Mouse (Mus musculus): Measurements from ENCODE around the gene Plcb1.

Gene Plcb1

DNA sequence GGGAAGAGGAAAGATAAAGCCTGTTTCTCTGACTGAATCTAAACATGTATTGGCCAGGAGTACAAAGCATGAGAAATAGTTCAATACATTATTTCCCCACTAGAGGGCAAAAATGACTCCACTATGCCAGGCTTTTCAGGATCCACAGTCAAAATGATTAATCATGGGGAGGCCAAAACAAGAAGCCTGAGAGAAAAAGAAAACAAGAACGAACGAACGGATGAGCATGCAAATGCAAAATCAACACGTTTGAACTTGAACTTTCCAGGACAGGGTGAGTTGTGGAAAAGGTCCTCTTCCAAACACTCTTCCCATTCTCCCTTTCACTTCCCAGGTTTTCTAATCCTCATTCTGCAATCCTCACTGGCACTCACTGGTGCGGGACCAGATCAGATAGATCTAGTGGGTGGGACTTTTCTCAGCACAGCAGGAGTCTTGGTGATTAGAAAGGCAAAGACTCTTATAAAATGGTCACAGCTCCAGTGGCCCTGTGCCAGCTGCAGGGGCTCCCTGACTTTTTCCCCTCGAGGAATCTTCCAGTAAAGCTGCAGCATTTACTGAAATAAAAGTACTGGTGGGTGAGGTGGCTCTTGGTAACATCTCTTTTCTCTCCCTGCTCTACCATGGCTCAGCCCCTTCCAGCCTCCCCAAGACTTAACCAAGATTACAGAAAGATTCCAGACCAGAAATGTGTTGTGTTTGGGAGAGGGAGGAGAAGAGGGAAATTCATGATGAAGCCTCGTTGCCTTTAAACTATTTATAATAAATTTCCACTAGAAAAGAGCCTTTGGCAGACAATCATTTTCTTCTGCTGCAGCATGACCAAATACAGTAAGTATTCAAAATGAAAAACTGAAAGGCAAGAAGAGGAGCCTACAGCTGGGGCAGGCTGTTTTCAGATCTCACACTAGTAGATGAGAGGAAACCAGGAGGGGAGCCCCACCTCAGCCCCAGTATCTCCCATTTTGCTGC, 654.0 kb downstream of the Plcb1 start:
- no peak for DNase-seq

GRCm38 (mm10) chr2:135453581-135453980, 667.7 kb downstream of the Plcb1 start:
- DNase-seq = no peak

DNA sequence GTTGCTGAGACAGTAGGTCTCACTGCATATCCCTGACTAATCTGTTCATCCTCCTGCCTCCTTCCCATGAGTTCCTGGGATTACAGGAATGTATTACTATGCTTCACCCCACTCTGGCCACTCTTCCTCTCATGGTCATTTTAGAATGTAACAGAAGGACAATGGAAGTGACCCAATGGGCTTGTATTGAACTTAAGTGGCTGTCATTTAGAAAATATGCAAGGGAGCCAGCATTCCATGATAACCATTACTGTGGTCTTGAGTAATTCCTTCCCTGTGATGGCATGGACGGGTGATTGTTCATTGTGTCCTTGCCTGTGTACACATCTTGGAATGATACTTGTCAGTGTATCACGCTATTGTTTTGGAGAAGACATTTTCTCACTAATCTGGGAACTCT, 668.1 kb downstream of the Plcb1 start:
- DNase-seq = no peak

DNA sequence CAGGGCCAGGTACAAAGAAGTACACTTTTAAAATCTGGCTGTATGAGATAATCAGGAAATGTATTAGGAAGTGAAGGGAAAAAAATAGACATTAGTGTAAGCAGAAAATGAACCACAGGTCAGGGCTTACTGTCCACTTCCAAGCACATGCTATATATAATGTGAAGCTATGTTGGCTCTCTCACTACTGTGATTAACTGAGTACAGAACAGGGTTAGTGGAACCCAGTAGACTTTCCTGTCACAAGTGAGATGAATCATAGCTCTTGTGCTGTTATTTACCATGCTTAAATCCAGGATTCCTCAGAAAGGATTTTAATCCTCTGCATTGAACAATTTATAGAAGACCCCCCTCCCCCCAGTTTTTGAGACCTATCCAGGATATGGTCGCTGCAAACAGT, 668.6 kb downstream of the Plcb1 start:
- DNase-seq = no peak

DNA sequence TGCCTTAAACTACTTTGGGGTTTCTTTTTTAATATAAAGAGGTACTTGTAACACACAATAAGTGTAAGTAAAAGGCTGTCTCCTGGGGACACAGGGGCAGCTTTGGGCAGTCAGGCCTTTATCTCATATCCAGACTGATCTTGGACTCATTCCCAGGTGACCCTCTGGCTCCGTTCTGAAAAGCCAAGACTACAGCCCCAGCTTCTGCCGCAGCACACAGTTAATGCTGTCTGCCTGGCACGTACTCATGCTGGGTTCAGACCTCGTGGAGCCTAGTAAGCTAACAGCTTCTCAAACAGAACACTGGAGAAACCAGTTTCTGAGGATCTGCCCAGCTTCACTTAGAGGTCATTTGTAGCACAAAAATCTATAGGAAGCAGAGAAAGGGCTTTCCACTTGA, 682.0 kb downstream of the Plcb1 start:
- no peak for DNase-seq

- DNase-seq = no peak
Measured at GRCm38 (mm10) chr2:135474107-135474506, 688.2 kb downstream of the Plcb1 start.

DNA sequence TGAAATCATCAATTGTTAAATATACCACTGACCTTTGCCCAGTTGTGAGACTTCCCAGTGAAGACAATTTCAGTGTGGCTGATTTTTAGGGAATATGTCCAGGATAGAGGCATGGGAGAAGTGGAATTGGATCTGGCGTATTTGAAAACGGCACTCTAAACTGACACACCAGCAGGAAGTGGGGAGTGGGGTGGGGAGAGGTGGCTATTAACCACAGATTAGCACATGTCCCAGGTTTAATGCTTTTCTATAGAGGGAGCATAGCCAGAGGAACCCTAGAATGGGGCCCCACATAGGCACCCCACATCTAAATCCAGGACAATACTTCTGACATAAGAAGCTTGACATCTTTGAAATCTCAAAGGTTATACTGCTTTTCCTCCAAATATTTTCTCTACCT, 699.4 kb downstream of the Plcb1 start:
- DNase-seq = no peak

DNA sequence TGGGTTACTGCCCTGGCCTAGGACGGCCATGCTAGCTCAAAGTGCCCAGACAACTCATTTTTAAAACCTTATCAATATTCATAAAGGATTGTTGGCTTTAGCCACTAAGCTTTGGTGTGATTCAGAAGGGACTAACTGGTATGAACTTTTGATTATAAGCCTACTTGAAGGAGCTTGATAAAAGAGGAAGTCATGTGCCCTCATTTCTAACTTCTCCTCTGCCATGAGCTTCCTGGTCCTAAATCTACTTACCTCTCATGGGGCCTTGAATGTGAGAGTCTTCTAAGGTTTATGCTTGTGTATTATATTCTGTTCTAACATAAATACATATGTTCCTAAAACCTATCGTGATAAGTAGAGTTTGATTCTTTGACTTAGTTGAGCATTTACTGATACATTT, 702.4 kb downstream of the Plcb1 start:
- no peak for DNase-seq

DNA sequence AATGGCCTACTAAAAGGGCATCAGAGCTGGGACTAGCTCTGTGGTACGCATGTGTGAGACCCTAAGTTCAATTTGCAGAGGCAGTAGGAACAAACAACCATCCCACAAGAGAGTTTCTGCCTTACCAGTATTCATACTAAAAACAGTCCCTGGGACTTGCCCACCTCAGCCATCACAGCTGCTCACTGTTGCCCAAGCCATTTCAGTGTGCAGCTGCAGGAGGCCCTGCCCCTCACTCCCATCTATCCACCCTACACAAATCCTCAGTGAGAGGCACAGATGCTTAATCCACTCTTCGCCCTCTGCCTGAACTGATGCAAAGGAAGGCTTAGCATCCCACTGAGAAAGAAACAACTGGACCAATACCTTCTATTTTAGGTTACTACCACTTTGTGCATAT, 703.3 kb downstream of the Plcb1 start:
- DNase-seq = no peak

DNA sequence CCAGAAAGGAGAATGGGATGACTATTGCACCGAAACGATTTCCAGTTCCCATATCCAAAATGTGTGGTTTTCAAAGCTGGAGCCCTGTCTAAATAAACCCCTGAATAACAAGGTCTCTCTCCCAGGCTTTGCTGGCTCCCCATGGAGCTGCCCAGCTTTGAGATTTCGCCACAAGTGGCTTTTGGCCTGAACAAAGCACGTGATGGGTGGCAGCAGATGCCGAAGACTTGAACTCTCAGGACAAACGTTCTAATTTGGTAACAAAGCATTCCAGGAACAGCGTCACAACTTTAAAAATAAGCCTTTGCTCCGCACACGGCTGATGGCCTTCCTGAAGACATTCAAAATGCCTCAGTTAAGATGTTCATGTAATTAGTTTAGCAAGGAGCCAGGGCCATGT, 706.9 kb downstream of the Plcb1 start:
- DNase-seq = no peak

DNA sequence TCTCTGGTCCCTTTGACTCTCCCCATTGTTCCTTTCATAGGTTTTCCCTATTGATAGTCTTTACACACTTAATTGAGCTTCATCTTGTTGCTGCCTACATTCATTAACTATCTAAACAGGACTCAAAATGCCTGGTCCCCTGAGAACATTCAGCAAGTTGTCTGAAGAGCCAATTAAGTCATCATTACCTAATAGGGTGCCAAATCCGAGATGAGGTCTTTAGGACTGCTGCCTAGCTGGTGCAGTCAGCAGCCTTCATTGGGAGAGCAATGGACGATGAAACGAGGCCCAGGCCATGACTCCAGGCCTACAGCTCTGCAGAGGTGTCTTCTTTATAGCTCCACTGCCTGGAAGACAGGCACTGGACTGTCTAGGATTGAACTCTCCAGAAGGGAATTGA, 710.7 kb downstream of the Plcb1 start:
- DNase-seq = no peak

- DNase-seq = no peak
Measured at GRCm38 (mm10) chr2:135497251-135497650, 711.4 kb downstream of the Plcb1 start.

- no peak for DNase-seq
Measured at GRCm38 (mm10) chr2:135500872-135501271, 715.0 kb downstream of the Plcb1 start.

DNA sequence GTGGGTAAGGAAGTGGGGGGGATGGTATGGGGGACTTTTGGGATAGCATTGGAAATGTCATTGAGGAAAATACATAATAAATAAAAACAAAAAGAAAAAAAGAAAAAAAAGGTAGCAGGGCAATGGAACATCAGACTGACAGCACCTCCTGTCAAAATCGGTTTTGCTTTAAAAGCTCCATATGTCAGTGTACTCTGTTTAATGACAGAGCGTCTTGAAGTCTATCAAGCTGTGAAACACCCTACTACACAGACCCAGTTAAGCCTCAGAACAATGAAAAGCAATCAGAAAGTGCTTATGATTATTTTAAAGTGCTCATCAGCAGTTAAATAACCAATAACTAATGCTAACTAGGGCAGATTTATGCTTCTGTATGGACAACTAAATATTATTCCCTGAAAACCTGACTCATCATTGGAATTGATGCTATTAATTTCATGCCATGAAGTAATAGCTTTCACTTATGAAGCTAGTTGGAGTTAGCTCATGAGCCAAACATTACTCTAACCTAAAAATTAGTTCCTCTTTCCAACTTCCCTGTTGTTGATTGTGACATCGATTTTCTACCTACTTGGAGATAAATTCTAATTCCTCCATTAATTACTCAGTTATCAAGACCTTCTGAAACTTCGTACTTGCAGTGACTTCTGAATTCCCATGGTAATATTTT, 717.6 kb downstream of the Plcb1 start:
- no peak for DNase-seq

GRCm38 (mm10) chr2:135503998-135504354, 718.1 kb downstream of the Plcb1 start:
- no peak for DNase-seq

DNA sequence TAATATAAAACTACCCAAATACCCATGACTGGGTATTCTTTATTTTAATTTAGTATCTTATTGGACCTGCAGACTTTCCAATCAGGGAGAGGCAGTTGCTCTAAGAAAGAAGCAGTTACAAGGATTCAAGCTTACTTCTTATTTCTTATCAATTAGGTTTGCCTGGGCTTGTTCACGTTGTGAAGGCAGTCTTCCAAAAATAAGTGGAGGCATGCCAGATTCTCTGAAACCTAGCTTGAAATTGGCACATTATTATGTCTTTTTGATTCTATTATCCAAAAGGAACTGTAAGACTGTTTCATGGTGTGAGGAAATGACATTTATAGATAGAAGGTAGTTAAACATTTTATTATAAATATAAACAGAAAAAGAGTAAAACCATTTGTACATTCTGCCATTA, 721.2 kb downstream of the Plcb1 start:
- DNase-seq = no peak

DNA sequence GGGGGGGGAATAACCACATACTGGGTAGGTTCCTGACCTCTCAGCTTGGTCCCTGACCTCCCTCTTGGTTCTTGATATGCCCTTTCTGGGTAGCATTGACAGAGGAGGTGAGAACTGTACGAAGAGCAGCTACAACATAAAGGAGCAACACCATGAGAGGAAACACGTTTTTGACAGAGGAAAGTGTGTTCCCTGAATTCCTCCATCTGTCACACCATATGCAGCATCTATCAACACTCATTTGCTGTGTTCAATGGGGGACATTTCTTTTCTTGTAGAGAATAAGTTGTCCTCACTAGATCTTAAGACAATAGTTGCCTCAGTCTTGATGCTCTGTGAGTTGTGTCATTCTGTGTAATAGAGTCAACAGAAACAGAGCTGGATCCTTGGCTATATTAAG, 733.1 kb downstream of the Plcb1 start:
- DNase-seq = no peak

All from right cerebral cortex, postnatal 25 days (tissue).